Mouse (Mus musculus): ENCODE results near the gene Irak4. TPM values are rescaled to one million over a fixed set of nuclear protein-coding genes. Genes with fewer than 3 reads are reported as not detected.
A peak's percentile ranks its signal among the peaks of the same experiment; 100 is the strongest.

Irak4 gene
- polyA plus RNA-seq, 1 experiment from 2014 or later, result 9.7 TPM

- no peaks in the 10 kb centered on the region for H3K36me3 ChIP-seq
- H3K4me3 ChIP-seq, result no peak overlapping the region
- H3K9me3 ChIP-seq, result no peaks in the 10 kb centered on the region
- H3K4me2 ChIP-seq, result no peak overlapping the region
- WGBS, result 69% methylated on average over 10 of the region's 10 CpGs
- no peak overlapping the region for H3K9ac ChIP-seq
- H3K27ac ChIP-seq, result no peak overlapping the region
- no peaks in the 10 kb centered on the region for H3K27me3 ChIP-seq
- no peaks in the 10 kb centered on the region for H3K4me1 ChIP-seq
- ATAC-seq (ENCODE audit: insufficient number of reproducible peaks, low FRiP score, low TSS enrichment, low read depth), result no peak
These were observed 25.2 kb downstream of the Irak4 start for GRCm38 (mm10) chr15:94568496-94569182.

- no peak overlapping the region for H3K4me2 ChIP-seq
- H3K9me3 ChIP-seq, result no peaks in the 10 kb centered on the region
- H3K4me3 ChIP-seq, result no peak overlapping the region
- H3K27ac ChIP-seq, result no peak overlapping the region
- no peaks in the 10 kb centered on the region for H3K4me1 ChIP-seq
- no peak for ATAC-seq (ENCODE audit: insufficient number of reproducible peaks, low FRiP score, low TSS enrichment, low read depth)
- no peaks in the 10 kb centered on the region for H3K36me3 ChIP-seq
- WGBS, result 81% methylated on average over 4 of the region's 4 CpGs
- H3K9ac ChIP-seq, result no peak overlapping the region
- H3K27me3 ChIP-seq, result no peaks in the 10 kb centered on the region
These were observed 28.1 kb downstream of the Irak4 start for GRCm38 (mm10) chr15:94571501-94571900.

GRCm38 (mm10) chr15:94572746-94573145, 29.3 kb downstream of the Irak4 start:
- ATAC-seq (ENCODE audit: insufficient number of reproducible peaks, low FRiP score, low TSS enrichment, low read depth), result no peak
- H3K4me1 ChIP-seq, result no peaks in the 10 kb centered on the region
- no peaks in the 10 kb centered on the region for H3K9me3 ChIP-seq
- 74% methylated on average over 8 of the region's 8 CpGs for WGBS
- H3K9ac ChIP-seq, result no peak overlapping the region
- no peak overlapping the region for H3K27ac ChIP-seq
- H3K27me3 ChIP-seq, result no peaks in the 10 kb centered on the region
- no peaks in the 10 kb centered on the region for H3K36me3 ChIP-seq
- H3K4me2 ChIP-seq, result no peak overlapping the region
- H3K4me3 ChIP-seq, result no peak overlapping the region

- ATAC-seq (ENCODE audit: insufficient number of reproducible peaks, low FRiP score, low TSS enrichment, low read depth), result no peak
- no peaks in the 10 kb centered on the region for H3K4me1 ChIP-seq
- H3K4me3 ChIP-seq, result no peak overlapping the region
- H3K36me3 ChIP-seq, result peaks cover 11% of the 10 kb centered on the region
- WGBS, result 78% methylated on average over 4 of the region's 4 CpGs
- H3K27me3 ChIP-seq, result no peaks in the 10 kb centered on the region
- no peak overlapping the region for H3K27ac ChIP-seq
- H3K9ac ChIP-seq, result no peak overlapping the region
- H3K4me2 ChIP-seq, result no peak overlapping the region
- no peaks in the 10 kb centered on the region for H3K9me3 ChIP-seq
These were observed 31.3 kb downstream of the Irak4 start for GRCm38 (mm10) chr15:94574566-94575268.

- no peak overlapping the region for H3K27ac ChIP-seq
- 45% methylated on average over 7 of the region's 7 CpGs for WGBS
- H3K9ac ChIP-seq, result no peak overlapping the region
- no peaks in the 10 kb centered on the region for H3K27me3 ChIP-seq
- no peaks in the 10 kb centered on the region for H3K4me1 ChIP-seq
- peaks cover 70% of the 10 kb centered on the region for H3K36me3 ChIP-seq
- no peak overlapping the region for H3K4me3 ChIP-seq
- no peaks in the 10 kb centered on the region for H3K9me3 ChIP-seq
- no peak for ATAC-seq (ENCODE audit: insufficient number of reproducible peaks, low FRiP score, low TSS enrichment, low read depth)
- H3K4me2 ChIP-seq, result no peak overlapping the region
These were observed 38.7 kb downstream of the Irak4 start for GRCm38 (mm10) chr15:94582000-94582593.

GRCm38 (mm10) chr15:94583153-94583552, 39.7 kb downstream of the Irak4 start:
- no peak for ATAC-seq (ENCODE audit: insufficient number of reproducible peaks, low FRiP score, low TSS enrichment, low read depth)
- H3K4me1 ChIP-seq, result peaks cover 3% of the 10 kb centered on the region; the same call in 1 of the 2 replicates
- no peak overlapping the region for H3K9ac ChIP-seq
- H3K9me3 ChIP-seq, result no peaks in the 10 kb centered on the region
- no peak overlapping the region for H3K27ac ChIP-seq
- peaks cover 68% of the 10 kb centered on the region for H3K36me3 ChIP-seq
- 81% methylated on average over 10 of the region's 10 CpGs for WGBS
- H3K4me2 ChIP-seq, result no peak overlapping the region
- H3K4me3 ChIP-seq, result no peak overlapping the region
- no peaks in the 10 kb centered on the region for H3K27me3 ChIP-seq

GRCm38 (mm10) chr15:94584738-94585137, 41.3 kb downstream of the Irak4 start:
- Histone ChIP-seq H3K4me3 (no peak overlapping the region), H3K27me3 (no peaks in the 10 kb centered on the region), H3K9ac (no peak overlapping the region), H3K4me2 (no peak overlapping the region), H3K36me3 (peaks cover 59% of the 10 kb centered on the region), H3K9me3 (no peaks in the 10 kb centered on the region), H3K27ac (no peak overlapping the region), H3K4me1 (peaks cover 3% of the 10 kb centered on the region; the same call in 1 of the 2 replicates)
- ATAC-seq (ENCODE audit: insufficient number of reproducible peaks, low FRiP score, low TSS enrichment, low read depth), result no peak
- WGBS, result 87% methylated on average over 4 of the region's 4 CpGs

GRCm38 (mm10) chr15:94587826-94588715, 44.6 kb downstream of the Irak4 start:
- Histone ChIP-seq H3K4me1 (peaks cover 6% of the 10 kb centered on the region; the same call in 1 of the 2 replicates), H3K4me3 (peak overlapping the region; percentile 97), H3K4me2 (peak overlapping the region; percentile 63), H3K36me3 (peaks cover 30% of the 10 kb centered on the region), H3K9ac (no peak overlapping the region), H3K9me3 (no peaks in the 10 kb centered on the region), H3K27ac (no peak overlapping the region), H3K27me3 (no peaks in the 10 kb centered on the region)
- ATAC-seq (ENCODE audit: insufficient number of reproducible peaks, low FRiP score, low TSS enrichment, low read depth), result no peak
- 58% methylated on average over 9 of the region's 9 CpGs for WGBS

GRCm38 (mm10) chr15:94589219-94590075, 46.0 kb downstream of the Irak4 start, which contains the start of gene Twf1:
Gene Twf1 (minus strand): TSS chr15:94589889.
- H3K4me3 ChIP-seq, result peak within 1 kb of the TSS; percentile 97
- peak; percentile 99 for ATAC-seq (ENCODE audit: insufficient number of reproducible peaks, low FRiP score, low TSS enrichment, low read depth)
- H3K27me3 ChIP-seq, result no peaks in the 10 kb centered on the region
- H3K9me3 ChIP-seq, result no peaks in the 10 kb centered on the region
- peak within 1 kb of the TSS; percentile 95 for H3K9ac ChIP-seq
- peak within 1 kb of the TSS; percentile 83 for H3K27ac ChIP-seq
- peak within 1 kb of the TSS; percentile 63 for H3K4me2 ChIP-seq
- peaks cover 16% of the 10 kb centered on the region for H3K36me3 ChIP-seq
- under 1% methylated on average over 62 of the region's 70 CpGs for WGBS
- peaks cover 6% of the 10 kb centered on the region; the same call in 1 of the 2 replicates for H3K4me1 ChIP-seq

- ATAC-seq (ENCODE audit: insufficient number of reproducible peaks, low FRiP score, low TSS enrichment, low read depth), result no peak
- H3K4me2 ChIP-seq, result peak overlapping the region; percentile 44
- H3K36me3 ChIP-seq, result peaks cover 10% of the 10 kb centered on the region
- no peaks in the 10 kb centered on the region for H3K9me3 ChIP-seq
- WGBS, result 11% methylated on average over 8 of the region's 8 CpGs
- no peaks in the 10 kb centered on the region for H3K27me3 ChIP-seq
- H3K4me3 ChIP-seq, result peak overlapping the region; percentile 97
- no peak overlapping the region for H3K9ac ChIP-seq
- H3K4me1 ChIP-seq, result peaks cover 6% of the 10 kb centered on the region; the same call in 1 of the 2 replicates
- H3K27ac ChIP-seq, result no peak overlapping the region
These were observed 46.6 kb downstream of the Irak4 start for GRCm38 (mm10) chr15:94590083-94590482.

- Histone ChIP-seq H3K4me1 (peaks cover 6% of the 10 kb centered on the region; the same call in 1 of the 2 replicates), H3K4me2 (no peak overlapping the region), H3K36me3 (no peaks in the 10 kb centered on the region), H3K27me3 (no peaks in the 10 kb centered on the region), H3K9ac (no peak overlapping the region), H3K4me3 (no peak overlapping the region), H3K27ac (peak overlapping the region; percentile 67), H3K9me3 (no peaks in the 10 kb centered on the region)
- ATAC-seq (ENCODE audit: insufficient number of reproducible peaks, low FRiP score, low TSS enrichment, low read depth), result no peak
- 45% methylated on average over 4 of the region's 4 CpGs for WGBS
These were observed 47.9 kb downstream of the Irak4 start for GRCm38 (mm10) chr15:94591356-94591755.
